14 mouse cellular contexts compared by ENCODE assay signal in the genomic region with DNA sequence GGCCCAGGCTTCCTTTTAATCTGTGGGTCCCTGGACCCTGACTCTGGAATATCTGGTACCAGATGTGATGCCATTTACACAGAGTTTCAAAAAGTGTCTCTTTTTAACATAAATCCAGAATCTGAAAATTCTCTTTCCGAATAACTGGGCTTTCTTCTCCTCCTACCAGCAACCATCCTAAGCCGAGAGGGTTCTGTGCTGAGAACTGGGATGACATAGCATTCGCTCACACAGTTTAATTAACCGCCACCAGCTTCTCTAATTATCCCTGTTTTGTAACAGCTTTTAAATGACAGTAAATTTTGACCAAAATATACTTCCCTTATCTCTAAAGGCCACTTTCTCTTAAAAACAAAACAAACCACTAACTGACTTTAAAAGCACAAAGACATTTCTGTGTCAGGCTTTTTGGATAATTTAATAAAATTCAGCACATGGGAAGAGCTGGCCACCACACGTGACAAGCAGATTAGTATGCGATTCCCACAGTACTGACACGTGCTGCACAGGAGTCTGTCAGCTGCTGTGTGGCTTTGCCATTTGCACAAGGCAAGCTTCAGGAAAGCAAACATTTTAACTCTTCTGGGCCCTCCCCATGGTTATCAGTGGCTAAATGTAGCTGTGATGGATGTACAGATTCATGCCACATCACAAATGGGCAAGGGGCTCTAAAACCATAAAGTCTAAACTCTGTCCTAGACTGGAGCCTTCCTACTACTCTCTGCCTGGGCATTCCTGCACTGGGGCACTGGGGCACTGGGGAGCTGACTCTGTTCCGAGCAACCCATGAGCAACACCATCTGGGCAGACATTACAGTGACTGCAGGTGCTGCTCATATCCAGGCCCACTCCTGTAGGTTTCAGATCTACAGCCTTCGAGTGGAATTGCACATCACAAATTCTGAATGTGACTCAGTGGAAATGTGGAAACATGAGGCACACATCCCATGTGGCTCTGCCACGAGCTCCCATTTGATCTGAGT.
A peak's percentile ranks its signal among the peaks of the same experiment; 100 is the strongest.
DNase-seq lines count a peak whose midpoint lies in the region; ATAC-seq and TF ChIP-seq lines count a peak whose summit lies in the region.
"Had no signal": no experiment of that assay in that cellular context is flagged by ENCODE, and none has a peak within 500 bp of the region (broad histone marks: within the 10 kb centered on the region; RNA-seq: fewer than 3 reads in every experiment).

No protein-coding gene starts in this region.

- no peak overlapping the region for H3K27ac ChIP-seq in hindbrain, embryonic 10.5 days
- H3K27ac ChIP-seq in hindbrain, embryonic 14.5 days, result no peak overlapping the region
- H3K27ac ChIP-seq in midbrain, embryonic 13.5 days, result no peak overlapping the region
- no peak overlapping the region for H3K27ac ChIP-seq in midbrain, embryonic 10.5 days (replicated peaks)
- no peak overlapping the region for H3K27ac ChIP-seq in forebrain, postnatal 0 days (ENCODE audit: low read depth, low read length)
- no peak overlapping the region for H3K27ac ChIP-seq in midbrain, postnatal 0 days (ENCODE audit: low read depth, low read length)

- H3K9me3 ChIP-seq in hindbrain, embryonic 10.5 days, result no peaks in the 10 kb centered on the region
- no peaks in the 10 kb centered on the region for H3K9me3 ChIP-seq in hindbrain, embryonic 14.5 days (ENCODE audit: control insufficient read depth, low read length)
- no peaks in the 10 kb centered on the region for H3K9me3 ChIP-seq in midbrain, embryonic 13.5 days
- H3K9me3 ChIP-seq in midbrain, embryonic 10.5 days (replicated peaks), result no peaks in the 10 kb centered on the region
- H3K9me3 ChIP-seq in forebrain, postnatal 0 days (ENCODE audit: low read length), result no peaks in the 10 kb centered on the region
- no peaks in the 10 kb centered on the region for H3K9me3 ChIP-seq in midbrain, postnatal 0 days (ENCODE audit: low read length)

- ATAC-seq in hindbrain, embryonic 14.5 days (ENCODE audit: low FRiP score), result no peak
- peak; percentile 86 for ATAC-seq in midbrain, embryonic 13.5 days
- peak; percentile 94 for ATAC-seq in forebrain, postnatal 0 days
- peak; percentile 41; the same call in 1 of the 2 replicates for ATAC-seq in midbrain, postnatal 0 days (ENCODE audit: low FRiP score)
- ATAC-seq: intestine, embryonic 16.5 days; Patski had no signal

- no peaks in the 10 kb centered on the region for H3K36me3 ChIP-seq in hindbrain, embryonic 10.5 days
- no peaks in the 10 kb centered on the region for H3K36me3 ChIP-seq in hindbrain, embryonic 14.5 days (replicated peaks; ENCODE audit: control insufficient read depth, insufficient read depth)
- H3K36me3 ChIP-seq in midbrain, embryonic 13.5 days, result no peaks in the 10 kb centered on the region
- H3K36me3 ChIP-seq in midbrain, embryonic 10.5 days, result no peaks in the 10 kb centered on the region
- no peaks in the 10 kb centered on the region for H3K36me3 ChIP-seq in forebrain, postnatal 0 days (ENCODE audit: insufficient read depth)
- no peaks in the 10 kb centered on the region for H3K36me3 ChIP-seq in midbrain, postnatal 0 days (ENCODE audit: insufficient read depth, low read length)

- intact Hi-C loops in gastrocnemius, postnatal 36 days (cut with DNase I), result no loop called here

- H3K4me3 ChIP-seq in hindbrain, embryonic 10.5 days, result no peak overlapping the region
- H3K4me3 ChIP-seq in hindbrain, embryonic 14.5 days (replicated peaks; ENCODE audit: low read length), result no peak overlapping the region
- H3K4me3 ChIP-seq in midbrain, embryonic 13.5 days (replicated peaks), result no peak overlapping the region
- no peak overlapping the region for H3K4me3 ChIP-seq in midbrain, embryonic 10.5 days
- no peak overlapping the region for H3K4me3 ChIP-seq in forebrain, postnatal 0 days (ENCODE audit: low read depth, low read length)
- H3K4me3 ChIP-seq in midbrain, postnatal 0 days (ENCODE audit: low read depth, low read length), result no peak overlapping the region
- H3K4me3 ChIP-seq: erythroblast, embryonic 14.5 days had no signal

- WGBS in hindbrain, embryonic 10.5 days, result 85% methylated on average over 10 of the region's 10 CpGs
- WGBS in hindbrain, embryonic 14.5 days, result 71% methylated on average over 10 of the region's 10 CpGs
- WGBS in midbrain, embryonic 13.5 days, result 77% methylated on average over 10 of the region's 10 CpGs
- 89% methylated on average over 10 of the region's 10 CpGs for WGBS in midbrain, embryonic 10.5 days
- WGBS in forebrain, postnatal 0 days, result 46% methylated on average over 10 of the region's 10 CpGs
- 66% methylated on average over 10 of the region's 10 CpGs for WGBS in midbrain, postnatal 0 days

- H3K4me1 ChIP-seq in hindbrain, embryonic 10.5 days (replicated peaks), result no peaks in the 10 kb centered on the region; the same call in 1 of the 2 replicates
- no peaks in the 10 kb centered on the region for H3K4me1 ChIP-seq in hindbrain, embryonic 14.5 days (replicated peaks; ENCODE audit: control insufficient read depth, insufficient read depth, low read length)
- H3K4me1 ChIP-seq in midbrain, embryonic 13.5 days (replicated peaks), result no peaks in the 10 kb centered on the region
- H3K4me1 ChIP-seq in midbrain, embryonic 10.5 days, result no peaks in the 10 kb centered on the region
- H3K4me1 ChIP-seq in forebrain, postnatal 0 days (ENCODE audit: insufficient read depth), result no peaks in the 10 kb centered on the region
- H3K4me1 ChIP-seq in midbrain, postnatal 0 days (ENCODE audit: insufficient read depth, low read length), result no peaks in the 10 kb centered on the region

- no peak overlapping the region for H3K9ac ChIP-seq in hindbrain, embryonic 14.5 days
- no peak overlapping the region for H3K9ac ChIP-seq in midbrain, embryonic 13.5 days (replicated peaks)
- no peak overlapping the region for H3K9ac ChIP-seq in forebrain, postnatal 0 days
- H3K9ac ChIP-seq in midbrain, postnatal 0 days (replicated peaks; ENCODE audit: low read length, poor library complexity, severe bottlenecking), result no peak overlapping the region

- no peak overlapping the region for H3K4me2 ChIP-seq in hindbrain, embryonic 14.5 days (replicated peaks)
- H3K4me2 ChIP-seq in midbrain, embryonic 13.5 days (replicated peaks), result no peak overlapping the region
- no peak overlapping the region for H3K4me2 ChIP-seq in forebrain, postnatal 0 days (ENCODE audit: low read depth)
- H3K4me2 ChIP-seq in midbrain, postnatal 0 days (ENCODE audit: low read depth, low read length, poor library complexity, severe bottlenecking), result no peak overlapping the region

- TF ChIP-seq CTCF in forebrain, postnatal 0 days (IDR thresholded peaks at IDR 0.05; ENCODE audit: low read depth), result no peak
- no peak for TF ChIP-seq CTCF in midbrain, postnatal 0 days (IDR thresholded peaks at IDR 0.05)

- DNase-seq in hindbrain, embryonic 10.5 days (ENCODE audit: low spot score), result peak; percentile 1
- DNase-seq in hindbrain, embryonic 14.5 days (ENCODE audit: low spot score), result no peak
- DNase-seq in midbrain, embryonic 10.5 days (ENCODE audit: low spot score), result no peak
- DNase-seq in forebrain, postnatal 0 days, result peak; percentile 57
- peak; percentile 24 for DNase-seq in midbrain, postnatal 0 days (ENCODE audit: low spot score)
- no peak for DNase-seq in gastrocnemius, postnatal 36 days
- DNase-seq: adrenal gland, adult 8-10 months; gastrocnemius, postnatal 14 days; lung, adult 18-20 months; thymus, postnatal 36 days had no signal

- no peaks in the 10 kb centered on the region for H3K27me3 ChIP-seq in hindbrain, embryonic 10.5 days (ENCODE audit: insufficient read depth, poor library complexity, severe bottlenecking)
- H3K27me3 ChIP-seq in hindbrain, embryonic 14.5 days (ENCODE audit: control insufficient read depth, insufficient read depth, low read length), result no peaks in the 10 kb centered on the region
- H3K27me3 ChIP-seq in midbrain, embryonic 13.5 days, result no peaks in the 10 kb centered on the region
- H3K27me3 ChIP-seq in midbrain, embryonic 10.5 days (ENCODE audit: low read depth, poor library complexity, severe bottlenecking), result no peaks in the 10 kb centered on the region
- H3K27me3 ChIP-seq in forebrain, postnatal 0 days (ENCODE audit: insufficient read depth, low read length), result no peaks in the 10 kb centered on the region
- H3K27me3 ChIP-seq in midbrain, postnatal 0 days (ENCODE audit: insufficient read depth, low read length), result no peaks in the 10 kb centered on the region
- H3K27me3 ChIP-seq: Patski had no signal

Comparison
In these comparisons a context has a peak if more than half of its experiments do, and no peak if none do; other contexts are left out.
1. DNase-seq: peak in hindbrain, embryonic 10.5 days (single experiment), forebrain, postnatal 0 days (single experiment) and midbrain, postnatal 0 days (single experiment); none in hindbrain, embryonic 14.5 days (single experiment), midbrain, embryonic 10.5 days (single experiment) and gastrocnemius, postnatal 36 days (0 of 2).